Mouse (Mus musculus) heart, embryonic 11.5 days (tissue): ENCODE results near the gene Olfr827. TPM values are rescaled to one million over a fixed set of nuclear protein-coding genes. Genes with fewer than 3 reads are reported as not detected.

Experiments
- ATAC-seq: fragments of 200-750 bp; cut with Nextera tagmentation; replicated peaks from 2 replicates; pipeline ENCODE4 v1.8.0; 2017; ENCODE audit warnings: moderate library complexity; ENCODE audit not compliant: insufficient number of reproducible peaks, low FRiP score, low TSS enrichment
- H3K27ac ChIP-seq: fragments of 300-500 bp; sonication (generic); 2 replicates; pipeline ENCODE4 v1.5.1; 2014; ENCODE audit warnings: mild to moderate bottlenecking, low read depth, low read length
- H3K27me3 ChIP-seq: fragments of 300-500 bp; sonication (generic); 2 replicates; pipeline ENCODE4 v1.6.1; 2014; ENCODE audit warnings: mild to moderate bottlenecking, low read length, mixed read lengths; ENCODE audit not compliant: control insufficient read depth, insufficient read depth
- H3K36me3 ChIP-seq: fragments of 300-500 bp; sonication (generic); 2 replicates; pipeline ENCODE4 v1.6.1; 2014; ENCODE audit warnings: mild to moderate bottlenecking, low read length, moderate library complexity, mixed read lengths; ENCODE audit not compliant: control insufficient read depth, insufficient read depth
- H3K4me1 ChIP-seq: fragments of 300-500 bp; sonication (generic); 2 replicates; pipeline ENCODE4 v1.6.1; 2014; ENCODE audit warnings: low read length; ENCODE audit not compliant: control insufficient read depth, insufficient read depth
- H3K4me2 ChIP-seq: fragments of 300-500 bp; sonication (generic); 2 replicates; pipeline ENCODE4 v1.6.1; 2014; ENCODE audit warnings: mild to moderate bottlenecking, moderate library complexity
- H3K4me3 ChIP-seq: fragments of 300-500 bp; sonication (generic); 2 replicates; pipeline ENCODE4 v1.5.1; 2014; ENCODE audit warnings: low read depth, low read length
- H3K9ac ChIP-seq: fragments of 300-500 bp; sonication (generic); 2 replicates; pipeline ENCODE4 v1.6.1; 2014; ENCODE audit warnings: mild to moderate bottlenecking, low read depth, low read length, moderate library complexity
- H3K9me3 ChIP-seq: fragments of 300-500 bp; sonication (generic); replicated peaks from 2 replicates; pipeline ENCODE4 v1.6.1; 2016; ENCODE audit warnings: low read length; ENCODE audit not compliant: control insufficient read depth
- WGBS: fragments of 180-500 bp; shearing (Covaris S2); extraction: QIAGEN DNeasy Blood & Tissue Kit; methylation state at CpG from one replicate; pipeline ENCODE4 v1.1.7; 2014; ENCODE audit not compliant: insufficient replicate concordance; 5-methylcytosine and 5-hydroxymethylcytosine counted together
- polyA plus RNA-seq: library from polyadenylated mRNA; unstranded; fragments of >200 nt; fragmentation: Nextera tagmentation; extraction: Ambion mirVana; gene quantifications from 2 replicates; pipeline ENCODE4 v1.2.1, GENCODE M21; 2014

Olfr827 gene
- polyA plus RNA-seq, 1 experiment from 2014 or later: not detected

GRCm38 (mm10) chr10:130225034-130225433 lies 10.8 kb upstream of the Olfr827 start:
- H3K9ac ChIP-seq: no peak overlapping the region
- no peaks in the 10 kb centered on the region for H3K27me3 ChIP-seq
- H3K4me1 ChIP-seq: no peaks in the 10 kb centered on the region
- no peak overlapping the region for H3K27ac ChIP-seq
- H3K9me3 ChIP-seq: no peaks in the 10 kb centered on the region
- no peak overlapping the region for H3K4me3 ChIP-seq
- no peaks in the 10 kb centered on the region for H3K36me3 ChIP-seq
- no peak overlapping the region for H3K4me2 ChIP-seq
- WGBS: 67% methylated on average over 3 of the region's 3 CpGs
- ATAC-seq: no peak

- Histone ChIP-seq H3K4me2 (no peak within 1 kb of the TSS), H3K9ac (no peak within 1 kb of the TSS), H3K27me3 (no peaks in the 10 kb centered on the region), H3K27ac (no peak within 1 kb of the TSS), H3K9me3 (no peaks in the 10 kb centered on the region), H3K36me3 (no peaks in the 10 kb centered on the region), H3K4me3 (no peak within 1 kb of the TSS), H3K4me1 (no peaks in the 10 kb centered on the region)
- WGBS: 66% methylated on average over 1 of the region's 1 CpGs
- no peak for ATAC-seq
Observed at GRCm38 (mm10) chr10:130184086-130184485, 30.1 kb downstream of the Olfr827 start, which contains the start of gene Olfr826. TSS of gene Olfr826 (minus strand) at chr10:130184186.

- no peak within 1 kb of the TSS for H3K9ac ChIP-seq
- H3K4me2 ChIP-seq: no peak within 1 kb of the TSS
- H3K36me3 ChIP-seq: no peaks in the 10 kb centered on the region
- H3K27me3 ChIP-seq: no peaks in the 10 kb centered on the region
- no peaks in the 10 kb centered on the region for H3K9me3 ChIP-seq
- H3K4me1 ChIP-seq: no peaks in the 10 kb centered on the region
- no peak within 1 kb of the TSS for H3K27ac ChIP-seq
- H3K4me3 ChIP-seq: no peak within 1 kb of the TSS
- no peak for ATAC-seq
Observed at GRCm38 (mm10) chr10:130166666-130167065, 47.5 kb downstream of the Olfr827 start, which contains the start of gene Olfr825. TSS of gene Olfr825 (minus strand) at chr10:130166766.

GRCm38 (mm10) chr10:130165196-130165595 lies 49.0 kb downstream of the Olfr827 start:
- H3K9ac ChIP-seq: no peak overlapping the region

More at GRCm38 (mm10) chr10:130165196-130165595, 49.0 kb downstream of the Olfr827 start:
- H3K9me3 ChIP-seq: no peaks in the 10 kb centered on the region
- no peaks in the 10 kb centered on the region for H3K27me3 ChIP-seq
- no peak overlapping the region for H3K4me3 ChIP-seq
- ATAC-seq: no peak
- H3K27ac ChIP-seq: no peak overlapping the region
- H3K36me3 ChIP-seq: no peaks in the 10 kb centered on the region
- no peak overlapping the region for H3K4me2 ChIP-seq
- no peaks in the 10 kb centered on the region for H3K4me1 ChIP-seq

Other genes with a start within 250 kb of the Olfr827 start
- gene Olfr819, start 247.1 kb downstream of the Olfr827 start, polyA plus RNA-seq: not detected in 2 replicates
- gene Olfr247, start 238.3 kb downstream of the Olfr827 start, polyA plus RNA-seq: not detected in 2 replicates
- gene Gm10310, start 229.3 kb downstream of the Olfr827 start, polyA plus RNA-seq: not detected in 2 replicates
- not detected in 2 replicates for gene Olfr820, start 201.8 kb downstream of the Olfr827 start, polyA plus RNA-seq
- not detected in 2 replicates for gene Olfr821, start 184.1 kb downstream of the Olfr827 start, polyA plus RNA-seq
- gene Olfr822, start 143.2 kb downstream of the Olfr827 start, polyA plus RNA-seq: not detected in 2 replicates
- not detected in 2 replicates for gene Olfr823, start 99.0 kb downstream of the Olfr827 start, polyA plus RNA-seq
- not detected in 2 replicates for gene Olfr824, start 84.4 kb downstream of the Olfr827 start, polyA plus RNA-seq
- not detected in 2 replicates for gene Olfr825, start 47.6 kb downstream of the Olfr827 start, polyA plus RNA-seq
- gene Olfr826, start 30.2 kb downstream of the Olfr827 start, polyA plus RNA-seq: not detected in 2 replicates
- not detected in 2 replicates for gene Neurod4, start 65.8 kb upstream of the Olfr827 start, polyA plus RNA-seq
- 0.46 TPM in 1 of 2 replicates, not detected in the other for gene Tespa1, start 108.5 kb upstream of the Olfr827 start, polyA plus RNA-seq
- gene Vmn2r84, start 179.9 kb upstream of the Olfr827 start, polyA plus RNA-seq: 0.01 TPM in 1 of 2 replicates, not detected in the other
- gene Vmn2r85, start 215.3 kb upstream of the Olfr827 start, polyA plus RNA-seq: not detected in 2 replicates
- gene Vmn2r86, start 241.6 kb upstream of the Olfr827 start, polyA plus RNA-seq: not detected in 2 replicates